Mouse (Mus musculus): ENCODE results near the gene Myo10. TPM values are rescaled to one million over a fixed set of nuclear protein-coding genes. Genes with fewer than 3 reads are reported as not detected.

Myo10 gene
- total RNA-seq, 2 experiments from 2014 or later: 36.9 to 43.8 TPM

- no peak for DNase-seq
Observed at GRCm38 (mm10) chr15:25611178-25611577, 11.1 kb upstream of the Myo10 start.

- DNase-seq: no peak
Observed at GRCm38 (mm10) chr15:25620560-25620959, 1.8 kb upstream of the Myo10 start.

- DNase-seq: no peak
Observed at GRCm38 (mm10) chr15:25621351-25622199, 750 bp upstream of the Myo10 start.

- peak; percentile 62 for DNase-seq
Observed at GRCm38 (mm10) chr15:25622867-25623471, 644 bp downstream of the Myo10 start.

- DNase-seq: no peak
Observed at GRCm38 (mm10) chr15:25623556-25624180, 1.3 kb downstream of the Myo10 start.

- DNase-seq: peak; percentile 59
Observed at GRCm38 (mm10) chr15:25624263-25624662, 1.9 kb downstream of the Myo10 start.

- DNase-seq: no peak
Observed at GRCm38 (mm10) chr15:25625471-25625870, 3.1 kb downstream of the Myo10 start.

- no peak for DNase-seq
Observed at GRCm38 (mm10) chr15:25627012-25627411, 4.7 kb downstream of the Myo10 start.

- DNase-seq: no peak
Observed at GRCm38 (mm10) chr15:25628251-25628650, 5.9 kb downstream of the Myo10 start.

GRCm38 (mm10) chr15:25630716-25631115, 8.4 kb downstream of the Myo10 start:
- no peak for DNase-seq

GRCm38 (mm10) chr15:25631332-25631731, 9.0 kb downstream of the Myo10 start:
- DNase-seq: no peak

- DNase-seq: no peak
Observed at GRCm38 (mm10) chr15:25632902-25633301, 10.6 kb downstream of the Myo10 start.

- DNase-seq: peak; percentile 67
Observed at GRCm38 (mm10) chr15:25633674-25634340, 11.5 kb downstream of the Myo10 start.

GRCm38 (mm10) chr15:25637727-25638126, 15.4 kb downstream of the Myo10 start:
- peak; percentile 44 for DNase-seq

GRCm38 (mm10) chr15:25639217-25639616, 16.9 kb downstream of the Myo10 start:
- no peak for DNase-seq

- peak; percentile 54 for DNase-seq
Observed at GRCm38 (mm10) chr15:25640840-25641752, 18.8 kb downstream of the Myo10 start.

GRCm38 (mm10) chr15:25642214-25643058, 20.1 kb downstream of the Myo10 start:
- DNase-seq: peak; percentile 42

GRCm38 (mm10) chr15:25645862-25646261, 23.5 kb downstream of the Myo10 start:
- DNase-seq: no peak

GRCm38 (mm10) chr15:25648287-25648686, 26.0 kb downstream of the Myo10 start:
- no peak for DNase-seq

GRCm38 (mm10) chr15:25650371-25650770, 28.0 kb downstream of the Myo10 start:
- peak; percentile 56 for DNase-seq

- DNase-seq: no peak
Observed at GRCm38 (mm10) chr15:25651820-25652219, 29.5 kb downstream of the Myo10 start.
